Mouse (Mus musculus) right cerebral cortex, postnatal 36 days (tissue): Measurements from ENCODE around the gene Tmtc2.

Experiments used
- DNase-seq, 2 experiments: peaks; one replicate each; pipeline ENCODE4 v3.0.0; 2022; ENCODE audit warnings: low spot score in 2 of 2, mixed read lengths in 1 of 2

Tmtc2 gene

GRCm38 (mm10) chr10:105186636-105187035 is 387.6 kb downstream of the Tmtc2 start:
- no peak for DNase-seq

DNA sequence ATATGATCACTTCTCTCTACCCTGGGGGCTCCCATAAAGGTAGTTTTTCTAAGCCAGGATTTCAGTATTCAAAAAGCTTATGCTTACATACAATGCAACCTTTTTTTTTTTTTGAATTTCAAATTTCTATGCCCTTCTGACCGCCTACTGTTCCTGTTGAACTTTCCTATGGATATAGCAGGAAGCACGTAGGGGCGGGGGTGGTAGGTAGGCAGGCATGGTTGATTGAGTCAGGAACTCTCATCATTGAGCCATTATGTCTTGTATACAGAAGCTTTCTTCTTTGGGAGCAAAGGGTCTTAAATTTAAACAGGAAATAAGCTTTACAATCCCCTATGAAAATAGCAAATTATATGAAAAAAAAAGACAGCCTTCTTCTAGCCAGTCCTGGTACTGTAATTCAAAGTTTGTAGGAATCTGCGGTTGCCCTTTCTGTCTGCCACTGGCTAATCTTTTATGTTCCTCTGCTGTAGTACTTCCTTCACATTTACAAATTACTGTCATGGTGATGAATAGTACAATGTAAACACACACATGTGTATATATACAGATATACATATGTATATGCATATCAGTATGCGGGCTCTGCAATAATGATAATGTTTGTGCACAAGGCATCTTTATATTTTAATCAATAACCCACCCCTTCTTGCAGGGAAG is 405.7 kb downstream of the Tmtc2 start:
- no peak for DNase-seq

DNA sequence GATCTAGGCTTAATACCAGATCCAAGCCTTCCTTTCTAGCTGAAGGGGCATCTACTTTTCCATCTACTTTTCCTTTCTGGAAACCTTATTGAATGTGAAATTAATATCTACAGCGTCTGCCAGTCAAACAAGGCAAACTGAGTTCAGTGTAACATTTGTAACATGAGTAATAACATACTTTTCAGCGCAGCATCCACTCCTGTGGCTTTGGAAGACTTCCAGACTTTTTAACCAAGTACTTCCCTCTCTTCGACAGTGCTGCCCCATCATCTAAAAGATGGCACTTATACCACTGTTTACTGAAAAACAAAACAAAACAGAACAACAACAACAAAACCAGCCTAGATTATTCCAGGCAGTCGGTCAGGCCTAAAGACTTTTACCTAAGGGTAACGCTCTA is 409.0 kb downstream of the Tmtc2 start:
- DNase-seq: no peak

GRCm38 (mm10) chr10:105153789-105154188 is 420.5 kb downstream of the Tmtc2 start:
- no peak for DNase-seq

GRCm38 (mm10) chr10:105144382-105144781 is 429.9 kb downstream of the Tmtc2 start:
- DNase-seq: no peak

DNA sequence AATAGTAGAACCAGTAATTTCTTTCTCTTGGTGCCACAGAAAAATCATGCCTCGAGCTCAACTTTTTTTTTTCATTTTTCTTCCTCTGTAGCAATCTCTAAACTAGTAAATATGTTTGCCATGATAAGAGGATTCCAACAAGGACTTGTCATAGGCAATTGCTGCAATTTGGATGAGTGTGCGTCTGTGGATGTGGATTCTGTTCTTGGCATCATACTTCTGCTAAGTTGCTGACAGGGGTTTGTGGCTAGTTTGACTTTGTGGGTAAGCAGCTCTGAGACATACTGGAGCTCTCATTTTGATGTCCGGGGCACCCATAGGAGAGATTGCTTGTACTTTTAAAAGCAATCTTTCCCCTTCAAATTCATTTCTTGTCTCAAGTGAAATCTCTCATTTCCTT is 432.1 kb downstream of the Tmtc2 start:
- DNase-seq: no peak
